Mouse (Mus musculus) gastrocnemius, adult 2 months (tissue): ENCODE data around the gene Rbm47. TPM values are rescaled to one million over a fixed set of nuclear protein-coding genes. Genes with fewer than 3 reads are reported as not detected.

Source experiments
- DNase-seq: peaks from one replicate; pipeline ENCODE4 v3.0.0; 2022
- H3K27ac ChIP-seq: fragments of 200-600 bp; 2 replicates; pipeline ENCODE4 v1.8.1; 2022; ENCODE audit warnings: mild to moderate bottlenecking
- H3K4me3 ChIP-seq: fragments of 200-600 bp; 2 replicates; pipeline ENCODE4 v1.8.1; 2022; ENCODE audit warnings: mild to moderate bottlenecking, moderate library complexity
- CTCF ChIP-seq: fragments of 200-600 bp; IDR thresholded peaks from 2 replicates; pipeline ENCODE4 v1.8.1; 2022; ENCODE audit warnings: antibody characterized with exemption, mild to moderate bottlenecking, moderate library complexity
- intact Hi-C: fragments of 180-260 bp; cut with DNase I; formaldehyde crosslinking; loops from one replicate; pipeline ENCODE4 v1.15.1; 2025
- total RNA-seq, 2 experiments: library from RNA; stranded (reverse); gene quantifications; 2 replicates each; pipeline ENCODE4 v1.2.3; 2021

Rbm47 gene
- total RNA-seq, 2 experiments from 2014 or later, result 0.64 to 0.66 TPM

- intact Hi-C loops, result no loop called here
- DNase-seq, result no peak
- no peak for TF ChIP-seq CTCF
- Histone ChIP-seq H3K27ac (no peak overlapping the region), H3K4me3 (no peak overlapping the region)
These were observed 69.5 kb downstream of the Rbm47 start for GRCm38 (mm10) chr5:66103386-66103785.

GRCm38 (mm10) chr5:66102821-66103220, 70.1 kb downstream of the Rbm47 start:
- intact Hi-C loops, result no loop called here
- no peak for TF ChIP-seq CTCF
- Histone ChIP-seq H3K4me3 (no peak overlapping the region), H3K27ac (no peak overlapping the region)
- no peak for DNase-seq

GRCm38 (mm10) chr5:66101577-66101976, 71.3 kb downstream of the Rbm47 start:
- intact Hi-C loops, result no loop called here
- peak; percentile 47 for TF ChIP-seq CTCF
- Histone ChIP-seq H3K4me3 (no peak overlapping the region), H3K27ac (no peak overlapping the region)
- DNase-seq, result peak; percentile 41

- no peak for TF ChIP-seq CTCF
- intact Hi-C loops, result no loop called here
- DNase-seq, result no peak
- Histone ChIP-seq H3K4me3 (no peak overlapping the region), H3K27ac (no peak overlapping the region)
These were observed 72.6 kb downstream of the Rbm47 start for GRCm38 (mm10) chr5:66100322-66100721.

GRCm38 (mm10) chr5:66098094-66098871, 74.6 kb downstream of the Rbm47 start:
- no peak for DNase-seq
- intact Hi-C loops, result no loop called here
- H3K27ac ChIP-seq, result no peak overlapping the region
- no peak overlapping the region for H3K4me3 ChIP-seq
- TF ChIP-seq CTCF, result no peak

GRCm38 (mm10) chr5:66096081-66096480, 76.8 kb downstream of the Rbm47 start:
- intact Hi-C loops, result no loop called here
- no peak for TF ChIP-seq CTCF
- DNase-seq, result no peak

GRCm38 (mm10) chr5:66095166-66095565, 77.8 kb downstream of the Rbm47 start:
- intact Hi-C loops, result no loop called here
- TF ChIP-seq CTCF, result no peak
- Histone ChIP-seq H3K4me3 (no peak overlapping the region), H3K27ac (no peak overlapping the region)
- DNase-seq, result no peak

More at GRCm38 (mm10) chr5:66096081-66096480, 76.8 kb downstream of the Rbm47 start:
- Histone ChIP-seq H3K27ac (no peak overlapping the region), H3K4me3 (no peak overlapping the region)

GRCm38 (mm10) chr5:66090037-66090436, 82.9 kb downstream of the Rbm47 start:
- TF ChIP-seq CTCF, result no peak
- DNase-seq, result peak; percentile 46
- Histone ChIP-seq H3K27ac (peak overlapping the region; percentile 25; the same call in 1 of the 2 replicates), H3K4me3 (no peak overlapping the region)
- intact Hi-C loops, result no loop called here

- peak overlapping the region; percentile 25; the same call in 1 of the 2 replicates for H3K27ac ChIP-seq
- no peak for DNase-seq
- TF ChIP-seq CTCF, result no peak
- no peak overlapping the region for H3K4me3 ChIP-seq
- intact Hi-C loops, result no loop called here
These were observed 83.3 kb downstream of the Rbm47 start for GRCm38 (mm10) chr5:66089600-66089999.

GRCm38 (mm10) chr5:66088902-66089295, 84.0 kb downstream of the Rbm47 start:
- no peak for DNase-seq
- Histone ChIP-seq H3K4me3 (no peak overlapping the region), H3K27ac (peak overlapping the region; percentile 28; the same call in 1 of the 2 replicates)
- no peak for TF ChIP-seq CTCF
- intact Hi-C loops, result no loop called here

GRCm38 (mm10) chr5:66088247-66088901, 84.5 kb downstream of the Rbm47 start:
- intact Hi-C loops, result no loop called here
- Histone ChIP-seq H3K27ac (peak overlapping the region; percentile 28; the same call in 1 of the 2 replicates), H3K4me3 (no peak overlapping the region)
- peak; percentile 44 for DNase-seq
- no peak for TF ChIP-seq CTCF

- TF ChIP-seq CTCF, result no peak
- no peak for DNase-seq
- Histone ChIP-seq H3K4me3 (no peak overlapping the region), H3K27ac (no peak overlapping the region)
- intact Hi-C loops, result no loop called here
These were observed 86.0 kb downstream of the Rbm47 start for GRCm38 (mm10) chr5:66086952-66087351.

- intact Hi-C loops, result no loop called here
- H3K4me3 ChIP-seq, result no peak overlapping the region
- DNase-seq, result no peak
- H3K27ac ChIP-seq, result no peak overlapping the region
- TF ChIP-seq CTCF, result no peak
These were observed 86.6 kb downstream of the Rbm47 start for GRCm38 (mm10) chr5:66086304-66086703.
